Mouse (Mus musculus) heart, postnatal 10 days (tissue): ENCODE results near the gene Sema3e. TPM values are rescaled to one million over a fixed set of nuclear protein-coding genes. Genes with fewer than 3 reads are reported as not detected.

Source experiments
- DNase-seq, 2 experiments: peaks; one replicate each; pipeline ENCODE4 v3.0.0; 2021
- intact Hi-C: fragments of 180-260 bp; cut with DNase I; formaldehyde crosslinking; loops from one replicate; pipeline ENCODE4 v1.15.1; 2025
- total RNA-seq, 2 experiments: library from RNA; stranded (reverse); gene quantifications; 2 replicates each; pipeline ENCODE4 v1.2.3; 2021

The Sema3e gene
- under 1 TPM; 0.12 to 0.19 TPM for total RNA-seq

- intact Hi-C loops: no loop called here
- DNase-seq: peak; percentile 10 to 23
Observed at GRCm38 (mm10) chr5:14025205-14026124, at the start of gene Sema3e. TSS of gene Sema3e (plus strand) at chr5:14025276.

- intact Hi-C loops: no loop called here
- no peak for DNase-seq
Observed at GRCm38 (mm10) chr5:13977576-13977975, 47.5 kb upstream of the Sema3e start.

DNA sequence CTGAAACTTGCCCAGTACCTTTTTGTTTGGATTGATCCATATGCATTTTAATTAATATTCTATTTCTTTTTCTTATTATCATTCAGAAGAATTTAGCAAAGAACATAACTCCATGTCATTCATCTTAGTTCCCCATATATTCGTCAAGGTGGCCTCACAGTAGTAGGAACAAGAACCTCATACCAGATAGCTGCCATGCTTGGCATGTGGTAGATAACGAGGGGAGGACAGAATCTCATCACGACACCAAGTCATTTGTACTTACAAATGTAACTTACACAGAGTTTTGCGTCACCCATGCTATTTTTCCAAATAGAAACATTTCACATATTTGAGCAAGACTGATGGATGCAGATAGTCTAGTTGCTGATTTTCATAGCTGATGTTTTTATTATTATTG lies 45.9 kb upstream of the Sema3e start:
- DNase-seq: no peak
- intact Hi-C loops: no loop called here

DNA sequence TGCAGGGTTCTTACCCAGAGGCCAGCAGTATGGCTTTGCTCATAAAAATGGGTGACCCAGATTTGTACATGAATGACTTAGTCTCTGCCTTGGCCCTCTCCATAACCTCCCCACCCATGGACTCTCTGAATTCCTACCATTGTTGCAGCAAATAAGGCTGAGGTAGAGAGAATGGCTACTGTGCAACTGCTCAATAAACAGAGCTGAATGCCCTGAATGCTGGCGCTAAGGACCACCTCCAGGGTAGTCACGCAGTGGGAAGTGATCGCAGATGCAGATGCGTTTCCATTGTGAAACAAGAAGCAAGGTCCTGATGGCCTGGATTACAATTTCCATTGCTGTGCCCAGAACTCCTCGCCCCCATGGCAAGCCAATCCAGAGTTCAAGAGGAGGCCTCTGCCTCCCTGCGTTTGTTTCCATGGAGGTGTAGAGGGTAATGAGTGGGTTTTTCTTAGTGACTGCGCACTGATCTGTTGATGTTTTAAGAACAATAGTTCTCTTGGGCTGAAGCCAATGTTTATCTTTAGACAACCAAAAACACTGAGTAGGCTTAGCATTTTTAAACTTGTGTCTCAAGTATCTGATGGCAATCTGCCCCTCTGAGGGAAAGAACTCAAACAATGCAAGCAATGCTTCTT lies 42.5 kb upstream of the Sema3e start:
- DNase-seq: no peak
- intact Hi-C loops: no loop called here

- intact Hi-C loops: no loop called here
- no peak for DNase-seq
Observed at GRCm38 (mm10) chr5:13983608-13984007, 41.5 kb upstream of the Sema3e start.

- DNase-seq: no peak
- intact Hi-C loops: no loop called here
Observed at GRCm38 (mm10) chr5:13985669-13986068, 39.4 kb upstream of the Sema3e start.

GRCm38 (mm10) chr5:13987123-13987522 lies 38.0 kb upstream of the Sema3e start:
- no peak for DNase-seq

DNA sequence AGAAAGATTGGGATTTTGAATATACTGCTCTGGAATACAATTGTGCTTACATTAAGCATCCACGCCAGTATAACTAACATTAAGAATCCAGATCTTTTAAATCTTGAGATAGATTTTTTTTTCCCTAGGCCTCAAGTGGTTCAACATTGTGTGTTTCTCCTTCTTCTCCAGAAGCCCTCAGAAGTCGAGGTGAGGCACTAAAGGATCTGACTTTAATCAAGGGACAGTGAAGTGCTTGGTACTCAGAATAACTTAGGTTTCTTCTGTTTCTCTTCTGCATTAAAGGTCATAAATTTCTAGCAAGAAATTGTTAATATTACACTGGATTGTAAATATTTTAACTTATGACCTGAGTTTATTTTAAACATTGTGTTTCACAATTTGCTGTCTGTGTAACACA lies 37.1 kb upstream of the Sema3e start:
- DNase-seq: no peak
- intact Hi-C loops: no loop called here

More at GRCm38 (mm10) chr5:13987123-13987522, 38.0 kb upstream of the Sema3e start:
- intact Hi-C loops: no loop called here

GRCm38 (mm10) chr5:13992734-13993396 lies 32.2 kb upstream of the Sema3e start:
- DNase-seq: no peak
- intact Hi-C loops: no loop called here

DNA sequence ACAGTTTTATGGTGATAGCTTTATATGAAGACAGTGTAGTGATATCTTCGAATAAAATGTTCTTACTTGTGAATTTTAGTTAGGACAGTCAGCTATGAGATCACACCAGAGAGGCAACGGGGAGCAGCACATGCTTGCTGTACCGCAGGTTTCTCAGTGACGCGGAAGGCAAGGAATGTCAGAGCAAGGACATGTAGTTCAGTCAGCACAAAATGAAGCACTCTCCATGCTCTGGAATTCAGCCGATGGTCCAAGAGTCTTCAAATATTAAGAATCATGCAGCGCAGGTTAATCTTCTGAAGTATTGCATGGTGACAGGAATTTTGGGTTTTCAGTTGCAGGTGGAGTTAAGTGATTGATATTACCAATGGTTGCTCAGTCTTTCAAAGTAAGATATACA lies 3.3 kb downstream of the Sema3e start:
- intact Hi-C loops: no loop called here
- DNase-seq: no peak

- no peak for DNase-seq
- intact Hi-C loops: no loop called here
Observed at GRCm38 (mm10) chr5:14030796-14031195, 5.7 kb downstream of the Sema3e start.

DNA sequence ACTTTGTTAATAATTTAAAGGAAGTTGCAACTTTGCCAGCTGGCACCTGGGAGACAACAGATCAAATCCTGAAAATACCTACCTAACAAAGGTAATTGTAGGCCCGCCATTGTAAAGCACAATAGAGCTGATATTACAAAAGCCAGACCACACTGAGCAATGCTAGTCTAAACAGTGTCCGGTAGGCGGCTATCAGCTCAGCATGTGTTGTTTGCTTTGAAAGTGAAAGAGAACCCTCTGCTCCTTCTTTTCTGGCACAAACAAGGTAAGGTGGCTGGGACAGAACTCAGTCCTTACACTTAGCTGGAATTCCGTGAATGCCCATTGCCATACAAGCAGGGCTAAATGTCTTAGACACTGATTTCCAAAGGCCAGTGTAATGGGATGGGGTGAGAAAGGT lies 7.0 kb downstream of the Sema3e start:
- DNase-seq: no peak
- intact Hi-C loops: no loop called here

DNA sequence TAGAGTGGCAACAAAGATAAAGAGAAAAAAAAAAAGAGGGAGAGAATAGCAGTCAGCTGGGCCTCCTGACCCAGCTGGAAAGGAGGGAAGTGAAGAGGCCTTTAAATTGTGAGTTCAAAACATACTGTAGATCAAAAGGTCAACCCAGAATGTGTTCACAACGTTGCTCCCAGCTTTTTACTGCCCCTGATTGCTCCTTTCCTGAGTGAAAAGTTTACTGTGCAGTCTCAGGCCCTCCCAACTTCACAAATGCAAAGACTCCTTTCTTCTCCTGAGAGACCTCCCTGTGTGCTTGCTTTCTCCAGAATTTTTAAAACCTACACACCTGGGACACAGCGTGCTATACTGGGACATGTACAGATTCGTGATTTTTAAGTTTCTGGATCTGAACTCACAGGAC lies 8.2 kb downstream of the Sema3e start:
- intact Hi-C loops: no loop called here
- DNase-seq: no peak

DNA sequence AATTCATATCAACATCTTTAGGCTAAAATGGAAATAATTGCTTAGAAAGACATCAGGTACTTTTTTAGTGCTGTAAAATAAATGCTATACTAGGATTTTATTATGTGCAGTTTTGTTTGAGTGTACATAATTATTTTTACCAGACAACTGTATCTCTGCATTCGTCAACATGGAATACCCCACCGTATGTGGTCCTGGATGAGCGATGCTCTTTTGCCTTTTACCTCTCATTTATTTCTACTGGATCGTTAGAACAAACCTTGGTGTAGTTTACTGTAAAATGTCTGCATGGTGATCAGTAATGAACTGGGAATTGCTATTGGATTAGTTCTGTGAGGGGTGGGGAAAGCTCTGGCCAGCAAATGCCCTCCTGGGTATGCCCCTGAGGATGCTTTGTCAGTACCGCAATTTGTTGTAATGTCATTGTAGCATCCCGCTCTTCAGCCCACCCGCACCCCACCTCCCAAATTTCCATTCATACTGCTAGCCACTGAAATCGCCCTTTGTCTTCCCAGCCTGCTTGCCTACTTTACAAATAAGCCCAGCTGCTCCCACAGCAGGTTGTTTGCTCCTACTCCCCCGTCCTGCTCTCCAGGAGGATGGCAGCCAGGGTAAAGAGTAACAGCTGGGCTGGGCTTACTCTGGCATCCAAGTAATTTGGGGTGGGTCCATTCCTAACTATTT lies 13.9 kb downstream of the Sema3e start:
- no peak for DNase-seq
- intact Hi-C loops: no loop called here

GRCm38 (mm10) chr5:14040208-14040607 lies 15.1 kb downstream of the Sema3e start:
- intact Hi-C loops: no loop called here
- no peak for DNase-seq

GRCm38 (mm10) chr5:14043116-14043515 lies 18.0 kb downstream of the Sema3e start:
- intact Hi-C loops: no loop called here
- DNase-seq: no peak

GRCm38 (mm10) chr5:14043983-14044382 lies 18.9 kb downstream of the Sema3e start:
- no peak for DNase-seq
- intact Hi-C loops: no loop called here

GRCm38 (mm10) chr5:14048660-14049059 lies 23.6 kb downstream of the Sema3e start:
- no peak for DNase-seq
- intact Hi-C loops: no loop called here

DNA sequence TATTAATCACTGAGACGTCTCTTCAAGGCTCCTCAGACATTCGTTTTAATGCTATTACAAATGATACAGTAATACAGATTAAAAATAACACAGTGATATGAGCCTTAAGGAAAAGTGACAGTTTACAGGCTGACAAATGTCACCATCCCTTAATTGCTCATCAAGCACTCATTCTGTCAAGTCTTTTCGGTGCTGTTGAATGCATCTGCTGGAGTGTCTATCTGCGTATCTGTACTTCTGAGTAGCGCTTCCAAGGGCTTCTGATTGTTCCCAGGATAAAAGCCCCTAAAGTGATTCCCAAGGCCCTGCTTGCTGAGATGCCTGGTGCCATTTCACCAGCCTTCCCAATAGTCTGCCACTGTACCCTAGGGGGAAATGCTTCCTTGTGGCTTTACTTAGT lies 29.4 kb downstream of the Sema3e start:
- intact Hi-C loops: no loop called here
- no peak for DNase-seq

DNA sequence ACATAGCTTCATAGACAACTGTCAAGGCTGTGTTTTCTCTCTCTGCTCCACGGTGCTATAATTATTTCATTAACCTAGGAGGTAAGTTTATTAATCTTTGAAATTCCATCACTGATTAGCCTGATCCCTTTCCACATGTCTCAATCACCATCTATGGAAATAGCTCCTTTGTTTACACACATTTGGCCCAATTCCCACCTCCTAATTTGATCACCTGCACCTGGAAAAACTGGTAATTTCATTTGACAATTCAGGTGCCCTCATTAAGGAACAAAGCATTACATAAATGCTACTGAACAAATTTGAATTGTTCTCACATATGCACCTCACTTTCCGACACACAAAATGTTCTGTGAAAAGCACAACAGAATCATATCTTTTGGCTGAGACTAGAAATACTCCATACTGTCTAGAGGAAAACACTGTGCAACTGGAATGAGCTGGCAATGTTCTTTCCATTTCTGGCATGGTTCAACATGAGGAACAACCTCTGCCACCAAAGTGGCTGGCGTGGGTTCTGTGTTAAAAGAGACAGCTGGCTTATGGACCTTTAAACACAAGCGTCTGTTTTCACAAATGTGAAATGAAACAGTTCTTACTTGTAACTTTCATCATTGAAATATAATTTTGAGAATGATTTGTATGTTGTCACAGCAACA lies 34.9 kb downstream of the Sema3e start:
- DNase-seq: no peak
- intact Hi-C loops: no loop called here
